Mouse (Mus musculus) liver, embryonic 11.5 days (tissue): ENCODE measurements around the gene Klhl29. TPM values are rescaled to one million over a fixed set of nuclear protein-coding genes. Genes with fewer than 3 reads are reported as not detected.

Source experiments
- ATAC-seq: fragments of 200-750 bp; cut with Nextera tagmentation; replicated peaks from 2 replicates; pipeline ENCODE4 v1.8.0; 2017; ENCODE audit warnings: moderate number of reproducible peaks, mild to moderate bottlenecking, moderate TSS enrichment, moderate library complexity; ENCODE audit not compliant: low FRiP score
- DNase-seq: peaks from one replicate; pipeline ENCODE4 v3.0.0-alpha.2; 2017; ENCODE audit warnings: low spot score
- H3K27ac ChIP-seq: fragments of 300-500 bp; sonication (generic); 2 replicates; pipeline ENCODE4 v1.5.1; 2014; ENCODE audit warnings: mild to moderate bottlenecking, low read depth, low read length, control low read depth
- H3K27me3 ChIP-seq: fragments of 300-500 bp; sonication (generic); replicated peaks from 2 replicates; pipeline ENCODE4 v1.6.1; 2014; ENCODE audit warnings: low read length, mixed read lengths; ENCODE audit not compliant: control insufficient read depth, insufficient read depth
- H3K36me3 ChIP-seq: fragments of 300-500 bp; sonication (generic); 2 replicates; pipeline ENCODE4 v1.6.1; 2014; ENCODE audit warnings: mild to moderate bottlenecking, low read length, moderate library complexity, mixed read lengths; ENCODE audit not compliant: control insufficient read depth, insufficient read depth
- H3K4me1 ChIP-seq: fragments of 300-500 bp; sonication (generic); replicated peaks from 2 replicates; pipeline ENCODE4 v1.6.1; 2014; ENCODE audit warnings: low read length, mixed read lengths; ENCODE audit not compliant: control insufficient read depth, insufficient read depth
- H3K4me2 ChIP-seq: fragments of 300-500 bp; sonication (generic); 2 replicates; pipeline ENCODE4 v1.6.1; 2014; ENCODE audit warnings: mild to moderate bottlenecking, control low read depth, moderate library complexity
- H3K4me3 ChIP-seq: fragments of 300-500 bp; sonication (generic); 2 replicates; pipeline ENCODE4 v1.5.1; 2014; ENCODE audit warnings: low read depth, low read length, control low read depth
- H3K9ac ChIP-seq: fragments of 300-500 bp; sonication (generic); 2 replicates; pipeline ENCODE4 v1.6.1; 2014; ENCODE audit warnings: low read depth, low read length, control low read depth
- H3K9me3 ChIP-seq: fragments of 300-500 bp; sonication (generic); 2 replicates; pipeline ENCODE4 v1.6.1; 2016; ENCODE audit warnings: low read length, inconsistent platforms, mixed read lengths; ENCODE audit not compliant: control insufficient read depth
- WGBS: fragments of 180-500 bp; shearing (Covaris S2); extraction: QIAGEN DNeasy Blood & Tissue Kit; methylation state at CpG from one replicate; pipeline ENCODE4 v1.1.7; 2014; 5-methylcytosine and 5-hydroxymethylcytosine counted together
- polyA plus RNA-seq: library from polyadenylated mRNA; unstranded; fragments of >200 nt; fragmentation: Nextera tagmentation; extraction: Ambion mirVana; gene quantifications from 2 replicates; pipeline ENCODE4 v1.2.1, GENCODE M21; 2014

The Klhl29 gene
- polyA plus RNA-seq, 1 experiment from 2014 or later: 0.66 TPM

- no peak overlapping the region for H3K4me2 ChIP-seq
- 86% methylated on average over 7 of the region's 7 CpGs for WGBS
- no peak overlapping the region for H3K27ac ChIP-seq
- no peaks in the 10 kb centered on the region for H3K9me3 ChIP-seq
- H3K4me1 ChIP-seq: no peaks in the 10 kb centered on the region
- H3K27me3 ChIP-seq: no peaks in the 10 kb centered on the region
- ATAC-seq (no peak), DNase-seq (no peak)
- H3K4me3 ChIP-seq: no peak overlapping the region
- no peak overlapping the region for H3K9ac ChIP-seq
- no peaks in the 10 kb centered on the region for H3K36me3 ChIP-seq
Observed at GRCm38 (mm10) chr12:5296422-5296821, 79.1 kb downstream of the Klhl29 start.

DNA sequence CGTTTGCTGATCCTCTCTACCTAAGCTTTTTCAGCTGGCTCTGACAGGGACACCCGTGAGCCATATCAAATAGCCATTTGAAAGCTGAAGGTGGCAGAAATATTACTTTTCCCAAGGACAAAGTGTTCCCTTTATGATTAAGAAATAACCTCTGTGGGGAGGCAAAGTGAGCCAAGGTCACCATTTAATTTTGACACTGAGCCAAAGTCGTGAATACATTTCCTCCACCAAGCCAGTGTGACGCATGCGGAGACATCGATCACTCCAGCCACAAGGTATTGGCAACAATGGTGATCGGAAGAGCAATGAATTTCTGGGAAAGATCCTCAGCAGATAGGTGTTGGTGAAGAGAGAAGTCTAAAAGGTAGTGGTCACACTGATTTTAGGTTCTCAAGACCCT, 83.2 kb downstream of the Klhl29 start:
- Histone ChIP-seq H3K36me3 (no peaks in the 10 kb centered on the region), H3K27me3 (no peaks in the 10 kb centered on the region), H3K9me3 (no peaks in the 10 kb centered on the region), H3K27ac (no peak overlapping the region), H3K4me2 (no peak overlapping the region), H3K4me3 (no peak overlapping the region), H3K4me1 (no peaks in the 10 kb centered on the region), H3K9ac (no peak overlapping the region)
- ATAC-seq (no peak), DNase-seq (no peak)
- 89% methylated on average over 7 of the region's 7 CpGs for WGBS

DNA sequence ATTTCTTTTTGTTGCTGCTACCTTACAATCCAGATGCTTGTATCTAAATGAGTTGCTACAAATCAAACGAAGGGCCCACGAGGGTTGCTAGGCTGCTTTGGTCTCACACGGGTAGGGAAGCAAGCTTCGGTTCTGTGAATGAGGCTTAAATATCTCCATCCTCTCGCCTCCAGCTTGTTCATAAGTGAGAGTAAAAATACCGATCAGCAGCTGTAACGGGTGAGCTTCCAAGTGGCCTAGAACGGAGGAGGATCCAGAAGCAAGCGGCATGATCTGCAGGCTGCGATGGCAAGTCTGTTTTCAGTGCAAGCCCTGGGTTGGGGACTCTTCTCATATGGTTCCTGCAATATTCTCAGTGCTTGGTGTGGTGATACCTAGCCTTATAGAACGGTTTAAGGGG, 89.9 kb downstream of the Klhl29 start:
- H3K9me3 ChIP-seq: no peaks in the 10 kb centered on the region
- H3K27ac ChIP-seq: no peak overlapping the region
- ATAC-seq (no peak), DNase-seq (no peak)
- no peaks in the 10 kb centered on the region for H3K36me3 ChIP-seq
- no peak overlapping the region for H3K9ac ChIP-seq
- H3K4me2 ChIP-seq: no peak overlapping the region
- H3K4me1 ChIP-seq: no peaks in the 10 kb centered on the region
- H3K4me3 ChIP-seq: no peak overlapping the region
- 79% methylated on average over 11 of the region's 11 CpGs for WGBS
- H3K27me3 ChIP-seq: no peaks in the 10 kb centered on the region

- Histone ChIP-seq H3K9me3 (no peaks in the 10 kb centered on the region), H3K36me3 (no peaks in the 10 kb centered on the region), H3K27ac (no peak overlapping the region), H3K4me3 (no peak overlapping the region), H3K4me2 (no peak overlapping the region), H3K9ac (no peak overlapping the region), H3K27me3 (no peaks in the 10 kb centered on the region), H3K4me1 (no peaks in the 10 kb centered on the region)
- WGBS: 80% methylated on average over 6 of the region's 6 CpGs
- ATAC-seq (no peak), DNase-seq (no peak)
Observed at GRCm38 (mm10) chr12:5284961-5285360, 90.5 kb downstream of the Klhl29 start.

DNA sequence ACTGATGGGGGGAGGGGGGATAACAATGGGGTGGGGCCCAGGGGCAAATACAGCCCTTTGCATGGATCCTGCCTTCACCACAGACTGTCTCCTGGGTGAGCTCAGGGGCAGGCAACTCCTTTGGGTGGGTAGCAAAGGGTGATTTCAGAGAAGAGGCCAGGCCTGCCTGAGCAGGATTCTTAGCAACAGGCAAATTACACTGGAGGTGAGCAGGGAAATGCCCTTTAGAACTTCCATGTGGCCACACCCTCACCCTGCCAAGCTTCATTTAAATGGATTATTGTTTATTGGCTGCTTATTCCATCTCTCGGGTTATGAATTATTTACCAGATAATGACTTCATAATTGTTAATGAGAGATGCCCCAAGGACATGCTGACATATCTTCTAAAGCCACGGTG, 91.8 kb downstream of the Klhl29 start:
- Histone ChIP-seq H3K27me3 (no peaks in the 10 kb centered on the region), H3K4me3 (no peak overlapping the region), H3K27ac (no peak overlapping the region), H3K9me3 (no peaks in the 10 kb centered on the region), H3K4me1 (no peaks in the 10 kb centered on the region), H3K9ac (no peak overlapping the region), H3K36me3 (no peaks in the 10 kb centered on the region), H3K4me2 (no peak overlapping the region)
- WGBS: 78% methylated on average over 2 of the region's 2 CpGs
- ATAC-seq: no peak
- DNase-seq: no peak

DNA sequence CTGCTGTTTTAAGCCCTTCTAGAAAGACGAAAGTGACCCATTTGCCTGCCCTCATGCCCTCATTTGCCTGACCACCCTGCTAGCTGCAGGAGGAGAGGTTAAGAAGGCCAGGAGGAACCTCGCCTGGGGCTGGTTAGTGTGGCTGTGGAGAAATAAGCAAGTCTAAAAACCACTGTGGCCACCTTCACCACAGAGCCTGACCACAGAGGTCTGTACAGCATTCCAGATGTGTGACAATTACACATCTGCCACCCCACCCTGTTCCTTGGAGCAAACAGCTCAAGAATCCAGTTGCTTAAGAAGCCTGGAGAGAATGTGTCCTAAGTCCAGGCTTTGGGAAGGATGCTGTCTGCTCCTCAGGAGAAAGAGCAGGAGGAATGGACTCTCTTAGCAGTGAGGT, 92.9 kb downstream of the Klhl29 start:
- H3K4me3 ChIP-seq: no peak overlapping the region
- no peak overlapping the region for H3K27ac ChIP-seq
- H3K9ac ChIP-seq: no peak overlapping the region
- no peaks in the 10 kb centered on the region for H3K36me3 ChIP-seq
- 48% methylated on average over 2 of the region's 2 CpGs for WGBS
- H3K9me3 ChIP-seq: no peaks in the 10 kb centered on the region
- H3K4me2 ChIP-seq: no peak overlapping the region
- ATAC-seq (no peak), DNase-seq (no peak)
- no peaks in the 10 kb centered on the region for H3K27me3 ChIP-seq
- H3K4me1 ChIP-seq: no peaks in the 10 kb centered on the region

- Histone ChIP-seq H3K9ac (no peak overlapping the region), H3K4me3 (no peak overlapping the region), H3K27ac (no peak overlapping the region), H3K9me3 (no peaks in the 10 kb centered on the region), H3K36me3 (no peaks in the 10 kb centered on the region), H3K27me3 (no peaks in the 10 kb centered on the region), H3K4me1 (no peaks in the 10 kb centered on the region), H3K4me2 (no peak overlapping the region)
- WGBS: 43% methylated on average over 1 of the region's 1 CpGs
- DNase-seq: no peak
- ATAC-seq: no peak
Observed at GRCm38 (mm10) chr12:5279873-5280272, 95.6 kb downstream of the Klhl29 start.

DNA sequence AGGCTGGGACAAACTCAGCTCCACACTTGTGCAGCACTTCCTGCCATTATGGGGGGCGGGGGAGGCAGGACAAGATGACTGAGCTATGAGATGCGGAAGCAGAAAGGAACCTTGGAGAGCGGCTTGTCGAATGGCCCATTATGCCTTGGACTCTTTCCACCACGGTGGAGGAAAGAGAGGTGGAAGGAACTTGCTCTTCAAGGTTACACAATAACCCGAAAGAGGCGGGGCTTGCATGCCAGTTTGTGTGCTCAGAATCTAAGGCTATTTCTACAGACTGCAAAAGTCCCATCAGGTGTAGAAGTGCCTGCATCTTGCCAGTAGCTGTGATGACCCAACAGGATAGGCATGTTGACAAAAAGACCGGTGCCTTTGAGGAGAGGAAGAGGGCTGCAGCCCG, 98.5 kb downstream of the Klhl29 start:
- Histone ChIP-seq H3K9ac (no peak overlapping the region), H3K9me3 (no peaks in the 10 kb centered on the region), H3K4me3 (no peak overlapping the region), H3K27me3 (no peaks in the 10 kb centered on the region), H3K4me2 (no peak overlapping the region), H3K36me3 (no peaks in the 10 kb centered on the region), H3K4me1 (no peaks in the 10 kb centered on the region), H3K27ac (no peak overlapping the region)
- ATAC-seq (no peak), DNase-seq (no peak)
- WGBS: 62% methylated on average over 9 of the region's 9 CpGs

- whole genome bisulfite sequencing: 81% methylated on average over 6 of the region's 6 CpGs
- no peak for ATAC-seq
- no peak for DNase-seq
Observed at GRCm38 (mm10) chr12:5275507-5275936, 100.0 kb downstream of the Klhl29 start.

More at GRCm38 (mm10) chr12:5275507-5275936, 100.0 kb downstream of the Klhl29 start:
- no peak overlapping the region for H3K27ac ChIP-seq
- H3K4me3 ChIP-seq: no peak overlapping the region
- no peaks in the 10 kb centered on the region for H3K27me3 ChIP-seq
- no peaks in the 10 kb centered on the region for H3K36me3 ChIP-seq
- no peaks in the 10 kb centered on the region for H3K9me3 ChIP-seq
- H3K9ac ChIP-seq: no peak overlapping the region
- no peaks in the 10 kb centered on the region for H3K4me1 ChIP-seq
- H3K4me2 ChIP-seq: no peak overlapping the region
